Mouse (Mus musculus) central nervous system, embryonic 18 days (tissue): Measurements from ENCODE around the gene Mroh9. TPM values are rescaled to one million over a fixed set of nuclear protein-coding genes. Genes with fewer than 3 reads are reported as not detected.

Experiments
- polyA plus RNA-seq: library from polyadenylated mRNA; depleted of rRNA; stranded (reverse); fragments of >200 nt; gene quantifications from 2 replicates; pipeline ENCODE4 v1.2.3, GENCODE M21; 2012; rRNA removed

Mroh9 gene
- not detected in 2 replicates for polyA plus RNA-seq

DNA sequence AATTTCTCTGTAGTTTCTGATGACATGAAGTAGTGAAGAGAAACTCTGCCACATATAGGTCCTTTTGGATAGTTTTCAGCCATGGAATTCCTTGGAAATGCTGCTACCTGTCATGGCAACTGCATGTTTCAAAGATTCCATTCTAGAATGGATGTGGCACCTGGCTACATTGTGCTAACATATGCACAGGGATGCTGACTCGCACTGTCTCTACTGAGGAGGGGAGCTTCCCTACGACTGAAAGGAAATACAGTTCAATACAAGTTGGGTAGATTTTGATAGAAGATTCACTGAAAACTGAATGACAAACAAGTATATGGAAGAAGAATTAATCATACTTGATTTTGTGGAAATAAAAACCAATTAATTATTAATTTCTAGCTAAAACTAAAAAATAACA is at the start of gene Mroh9:
TSS of gene Mroh9 (minus strand) at position 101 of the 400 bp plus-strand sequence.

DNA sequence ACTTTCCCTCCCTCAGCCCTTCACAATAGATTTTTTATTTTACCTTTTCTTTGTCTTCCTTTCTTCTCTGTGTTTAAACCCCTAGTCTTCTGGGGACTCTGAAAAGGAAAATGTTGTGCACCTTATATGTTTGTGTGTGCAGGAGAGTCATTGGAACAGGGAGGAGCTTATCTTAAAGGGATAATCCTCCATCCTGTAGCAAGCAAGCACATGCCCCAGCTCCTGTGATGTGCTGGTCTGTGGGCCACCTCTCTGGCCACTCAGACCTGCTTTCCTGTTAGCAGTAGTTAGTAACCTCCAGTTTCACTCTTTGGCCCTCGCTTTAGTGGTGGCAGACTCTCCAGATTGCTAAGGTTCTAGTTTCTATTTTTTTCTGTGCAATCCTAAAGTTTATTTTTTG is 101.0 kb downstream of the Mroh9 start, which contains the start of gene Fmo3:
TSS of gene Fmo3 (minus strand) at position 101 of the 400 bp plus-strand sequence.

Other genes with a start within 250 kb of the Mroh9 start
- 44.7 and 53.9 TPM in 2 replicates for gene Fmo1, start 219.1 kb downstream of the Mroh9 start, polyA plus RNA-seq
- 0.13 and 0.23 TPM in 2 replicates for gene Fmo2, start 186.9 kb downstream of the Mroh9 start, polyA plus RNA-seq
- 0.05 and 0.08 TPM in 2 replicates for gene Fmo6, start 148.2 kb downstream of the Mroh9 start, polyA plus RNA-seq
- not detected in 2 replicates for gene Fmo3, start 101.1 kb downstream of the Mroh9 start, polyA plus RNA-seq
- 3.1 and 5.5 TPM in 2 replicates for gene Prrx1, start 228.0 kb upstream of the Mroh9 start, polyA plus RNA-seq